Mouse (Mus musculus) liver (tissue): Measurements from ENCODE around the gene Fnbp1l.
A peak's percentile ranks its signal among the peaks of the same experiment; 100 is the strongest.

Experiments used
- DNase-seq: peaks from one replicate; pipeline ENCODE4 v3.0.0-alpha.2; 2020; ENCODE audit warnings: mixed read lengths

Gene Fnbp1l

DNA sequence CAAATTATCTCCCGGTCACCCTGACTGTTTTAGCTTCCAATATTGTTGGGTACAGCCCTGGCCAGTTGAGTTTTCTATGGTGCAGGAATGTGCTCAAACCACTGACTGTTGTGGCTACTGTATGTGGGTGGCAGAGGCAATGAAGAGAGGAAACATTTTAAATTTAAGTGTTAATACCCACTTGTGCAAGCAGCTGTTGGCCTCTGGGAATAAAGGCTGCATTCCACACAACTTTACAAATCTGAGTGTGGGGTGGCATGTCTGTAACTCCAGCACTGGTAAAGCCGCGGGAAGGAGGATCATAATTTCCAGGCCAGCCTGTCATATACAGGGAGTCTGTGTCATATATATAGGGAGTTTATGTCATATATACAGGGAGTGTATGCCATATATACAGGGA lies 99.2 kb downstream of the Fnbp1l start:
- DNase-seq: no peak

GRCm38 (mm10) chr3:122519082-122519481 lies 100.4 kb downstream of the Fnbp1l start:
- no peak for DNase-seq

GRCm38 (mm10) chr3:122518231-122518736 lies 101.2 kb downstream of the Fnbp1l start:
- DNase-seq: no peak

GRCm38 (mm10) chr3:122517726-122518125 lies 101.8 kb downstream of the Fnbp1l start:
- DNase-seq: no peak

DNA sequence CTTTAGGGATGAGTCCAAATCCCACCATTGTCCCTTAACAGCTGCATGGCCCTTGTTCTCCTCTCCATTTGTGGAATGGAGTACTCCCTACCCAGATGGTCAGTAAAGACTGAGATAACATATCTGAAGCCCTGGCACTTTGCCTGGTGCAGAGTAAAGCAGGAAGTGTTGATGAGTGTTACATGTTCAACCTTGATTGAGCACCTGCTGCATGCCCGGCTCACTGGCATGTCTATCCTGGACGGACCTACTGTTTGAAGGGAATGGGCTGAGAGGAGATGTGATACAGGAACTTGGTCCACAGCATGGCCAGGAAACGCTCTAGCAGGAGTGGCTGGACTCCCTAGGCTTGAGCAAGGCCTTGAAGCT lies 103.2 kb downstream of the Fnbp1l start:
- DNase-seq: no peak

DNA sequence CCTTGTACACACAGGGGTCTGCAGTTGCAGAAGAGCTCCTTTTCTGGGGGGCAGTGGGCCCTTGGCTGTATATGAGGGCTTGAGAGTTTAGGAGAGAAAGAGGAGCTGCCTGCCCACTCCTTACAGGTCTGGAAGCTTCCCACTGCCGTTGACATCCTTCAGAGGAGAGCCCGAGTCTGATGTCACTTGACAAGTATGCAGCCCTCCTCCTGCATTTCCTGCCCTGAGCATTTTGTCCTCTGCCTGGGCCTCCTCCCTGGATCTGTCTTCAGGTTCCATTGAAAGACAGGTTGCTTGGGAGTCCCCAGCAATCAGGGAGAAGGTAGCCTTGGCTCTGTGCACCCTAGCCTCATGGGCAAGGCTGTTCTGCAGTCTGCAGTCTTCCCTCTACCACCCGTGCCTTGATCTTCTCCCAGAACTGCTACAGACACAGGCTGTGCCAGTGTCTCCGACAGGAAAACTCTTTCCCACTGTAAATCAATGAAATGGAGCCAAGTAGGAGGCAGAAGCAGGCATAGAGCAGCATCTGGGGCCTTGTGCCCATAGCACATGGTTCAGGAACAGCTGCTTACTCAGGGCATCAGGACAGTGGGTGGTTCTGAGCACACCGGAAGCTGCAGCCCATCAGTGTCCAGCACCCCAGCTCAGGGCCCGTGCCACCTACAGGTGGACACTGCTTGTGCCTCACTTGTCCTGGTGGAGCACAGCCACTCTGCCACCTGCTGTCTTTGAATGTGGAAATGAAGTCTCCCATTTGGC lies 103.8 kb downstream of the Fnbp1l start:
- DNase-seq: no peak

- no peak for DNase-seq
Measured at GRCm38 (mm10) chr3:122512725-122513375, 106.7 kb downstream of the Fnbp1l start.

- DNase-seq: no peak
Measured at GRCm38 (mm10) chr3:122511721-122512619, 107.5 kb downstream of the Fnbp1l start.

- no peak for DNase-seq
Measured at GRCm38 (mm10) chr3:122510932-122511331, 108.6 kb downstream of the Fnbp1l start.

GRCm38 (mm10) chr3:122510240-122510750 lies 109.2 kb downstream of the Fnbp1l start:
- DNase-seq: peak; percentile 29

DNA sequence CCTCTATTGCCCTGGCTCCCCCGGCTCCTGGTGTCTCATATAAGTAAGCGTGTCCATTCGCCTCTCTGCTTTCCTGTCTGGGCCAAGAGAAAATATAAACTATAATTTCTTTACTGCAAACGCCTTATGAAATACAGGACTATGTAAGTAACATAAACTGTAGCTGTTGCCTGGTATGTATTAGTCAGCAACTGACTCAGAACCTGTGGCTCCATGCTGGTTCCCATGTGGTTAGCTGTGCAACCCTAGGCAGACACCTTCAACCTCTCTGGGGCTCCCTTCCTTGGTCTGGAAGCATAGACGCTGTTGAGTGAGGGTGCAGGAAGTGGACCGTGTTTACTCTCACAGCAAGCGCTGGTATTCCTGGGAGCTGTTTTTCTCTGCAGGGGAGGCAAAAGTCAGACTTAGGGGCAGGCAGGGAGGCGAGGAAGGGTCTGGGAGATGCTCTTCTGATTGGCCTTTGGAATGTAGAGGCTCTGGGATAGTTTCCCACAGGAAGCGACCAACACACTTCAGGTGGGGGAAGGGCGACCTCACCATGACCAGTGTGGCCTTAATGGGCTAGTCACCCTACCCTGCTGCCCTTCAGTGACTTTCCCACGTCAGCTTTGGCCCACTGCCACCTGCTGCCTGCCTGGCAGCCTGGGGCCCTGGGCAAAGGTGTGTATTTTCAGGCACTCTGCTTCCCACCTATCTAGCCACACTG lies 109.8 kb downstream of the Fnbp1l start:
- peak; percentile 45 for DNase-seq

GRCm38 (mm10) chr3:122509084-122509483 lies 110.4 kb downstream of the Fnbp1l start:
- DNase-seq: peak; percentile 65

- DNase-seq: no peak
Measured at GRCm38 (mm10) chr3:122507826-122508225, 111.7 kb downstream of the Fnbp1l start.

DNA sequence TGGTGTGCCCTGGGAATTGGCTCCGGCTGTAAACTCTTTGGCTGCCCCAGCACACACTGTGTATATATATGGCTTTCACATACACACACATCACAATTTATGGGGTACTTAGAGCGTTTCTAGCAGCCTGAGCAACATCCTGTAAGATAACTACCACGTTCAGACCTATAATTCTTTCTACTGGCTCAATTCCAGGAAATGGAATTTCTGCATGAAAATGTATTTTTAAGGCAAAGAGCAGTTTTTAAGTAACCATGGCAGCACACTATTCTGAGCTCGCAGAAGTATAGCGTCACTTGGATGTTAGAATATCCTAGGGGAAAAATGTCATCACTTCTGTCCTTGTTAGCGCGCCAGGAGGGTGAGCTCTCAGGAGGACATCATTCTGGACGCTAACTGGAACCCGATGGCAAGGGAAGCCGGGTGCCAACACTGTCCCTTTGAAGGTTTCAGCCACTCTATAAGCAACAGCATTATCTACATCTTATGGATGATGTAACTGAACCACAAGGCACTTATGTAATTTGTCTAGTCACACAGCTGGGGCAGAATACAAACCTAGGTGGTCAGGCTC lies 113.1 kb downstream of the Fnbp1l start:
- DNase-seq: no peak

DNA sequence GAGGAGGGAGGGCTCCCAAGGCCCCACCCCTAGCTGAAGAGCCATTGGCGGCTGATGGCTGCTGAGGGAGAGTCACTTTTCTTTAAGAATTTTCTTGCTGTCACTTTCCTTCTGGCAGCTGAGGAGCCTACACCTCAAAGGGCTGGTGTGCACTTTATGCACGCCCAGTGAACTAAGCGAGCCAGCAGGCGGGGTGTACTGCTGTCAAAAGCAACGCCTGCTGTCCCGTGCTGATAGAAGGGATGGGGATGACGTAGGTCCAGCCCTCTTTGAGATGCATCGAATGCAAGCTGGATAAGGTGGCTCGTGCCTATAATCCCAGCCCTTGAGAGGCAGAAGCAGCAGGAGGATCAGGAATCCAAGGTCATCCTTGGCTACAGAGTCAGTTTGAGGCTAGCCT lies 118.6 kb downstream of the Fnbp1l start:
- DNase-seq: no peak

DNA sequence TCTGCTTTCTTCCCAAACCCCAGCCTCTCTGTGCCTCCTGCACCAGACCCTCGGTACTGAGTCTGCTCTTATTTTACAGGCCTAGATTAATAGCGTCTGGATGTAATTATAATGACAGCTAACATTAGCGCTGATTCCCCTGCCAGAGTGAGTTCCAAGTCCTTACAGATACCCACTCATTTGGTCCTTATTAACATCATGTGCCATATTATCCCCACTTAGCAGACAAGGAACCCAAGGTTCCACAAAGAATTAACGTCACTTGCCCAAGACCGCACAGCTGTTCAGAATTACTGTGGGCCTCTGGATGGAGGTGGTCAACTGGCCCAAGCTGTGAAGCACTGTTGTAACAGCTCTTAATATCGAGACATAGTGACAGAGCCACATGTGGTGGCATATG lies 119.9 kb downstream of the Fnbp1l start:
- no peak for DNase-seq

- no peak for DNase-seq
Measured at GRCm38 (mm10) chr3:122498528-122498927, 121.0 kb downstream of the Fnbp1l start.

DNA sequence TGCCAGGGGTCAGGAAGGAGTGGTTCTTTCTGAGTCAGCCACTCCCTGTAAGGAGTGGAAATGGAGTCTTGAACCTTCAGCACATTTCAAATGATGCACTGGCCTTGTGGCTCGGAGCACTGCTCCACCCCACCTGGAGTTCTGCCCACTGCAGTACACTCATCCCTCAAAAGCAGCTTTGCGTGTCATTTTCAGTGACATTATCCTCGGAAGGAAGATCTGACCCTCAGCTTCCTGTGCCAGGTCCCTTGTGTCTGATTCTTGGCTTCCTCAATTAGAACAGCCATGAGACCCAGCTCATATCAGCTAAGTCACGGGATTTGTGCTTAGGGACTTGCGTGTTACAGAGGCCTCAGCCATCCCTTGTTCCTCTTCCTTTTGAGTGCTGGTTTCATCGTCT lies 121.6 kb downstream of the Fnbp1l start:
- DNase-seq: no peak

- no peak for DNase-seq
Measured at GRCm38 (mm10) chr3:122494764-122495163, 124.8 kb downstream of the Fnbp1l start.

- DNase-seq: no peak
Measured at GRCm38 (mm10) chr3:122492872-122493615, 126.5 kb downstream of the Fnbp1l start.

DNA sequence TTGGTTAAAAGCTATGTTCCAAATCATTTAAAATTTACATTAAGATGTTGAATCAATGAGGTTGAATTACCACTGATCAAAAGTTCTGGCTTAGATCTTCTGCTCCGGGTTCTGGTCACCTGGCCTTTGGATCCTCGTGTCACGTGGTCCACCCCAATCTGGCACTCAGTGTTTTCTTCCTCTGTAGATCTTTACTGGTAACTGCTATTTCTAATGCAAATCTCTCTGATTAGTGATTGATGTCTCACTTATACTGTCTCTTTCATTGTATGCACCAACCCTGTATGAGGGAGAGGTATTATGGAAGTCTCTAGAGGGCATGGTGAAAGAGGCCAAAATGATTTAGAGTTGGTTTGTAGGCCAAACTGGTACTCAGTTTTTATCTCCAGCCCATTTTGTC lies 127.5 kb downstream of the Fnbp1l start:
- DNase-seq: no peak
